Mouse (Mus musculus) brown adipose tissue, adult 24 weeks (tissue): ENCODE measurements around the gene Spata33. TPM values are rescaled to one million over a fixed set of nuclear protein-coding genes. Genes with fewer than 3 reads are reported as not detected.
A peak's percentile ranks its signal among the peaks of the same experiment; 100 is the strongest.
"Not testable (repeated sequence)": the region's sequence is repeated elsewhere in the genome, so short reads cannot be mapped to it uniquely, and the experiment has no call there.

Source experiments
- H3K27ac ChIP-seq: fragments of 200-500 bp; replicated peaks from 2 replicates; pipeline ENCODE4 v1.5.1; 2012; ENCODE audit warnings: low read depth, mild to moderate bottlenecking, low read length
- H3K4me1 ChIP-seq: fragments of 200-500 bp; 2 replicates; pipeline ENCODE4 v1.6.1; 2012; ENCODE audit warnings: low read length, mixed read lengths; ENCODE audit not compliant: control insufficient read depth, insufficient read depth, insufficient read length
- H3K4me3 ChIP-seq: fragments of 200-500 bp; 2 replicates; pipeline ENCODE4 v1.5.1; 2012; ENCODE audit warnings: low read depth, mild to moderate bottlenecking, low read length, moderate library complexity; ENCODE audit not compliant: insufficient read depth
- polyA plus RNA-seq: library from polyadenylated mRNA; stranded (reverse); fragments of >200 nt; gene quantifications from 2 replicates; pipeline ENCODE4 v1.2.4, GENCODE M21; 2012; ENCODE audit not compliant: missing spikeins, insufficient read depth, insufficient read length

Spata33 gene
- polyA plus RNA-seq, 1 experiment, result 5.8 TPM

DNA sequence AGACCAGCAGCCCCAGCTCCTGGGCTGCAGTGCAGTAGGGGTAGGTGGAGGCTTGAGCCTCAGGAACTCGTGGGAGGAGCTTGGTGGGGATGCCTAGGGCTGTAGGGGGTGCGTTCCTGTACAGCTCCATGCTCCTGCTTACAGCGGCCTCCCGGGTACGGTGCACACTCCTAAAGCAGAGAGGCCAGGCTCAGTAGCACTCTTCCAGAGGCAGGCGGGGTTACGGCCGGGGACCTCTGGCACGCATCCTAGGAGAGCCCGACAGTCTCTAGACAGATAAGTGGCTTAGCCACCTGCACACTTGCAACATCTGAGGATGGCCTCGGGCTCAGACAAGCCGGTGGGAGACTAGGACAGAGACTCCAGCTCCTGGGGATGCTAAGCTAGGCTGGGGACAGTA is 32.9 kb downstream of the Spata33 start:
- Histone ChIP-seq H3K4me3 (no peak overlapping the region), H3K4me1 (no peaks in the 10 kb centered on the region), H3K27ac (no peak overlapping the region)

DNA sequence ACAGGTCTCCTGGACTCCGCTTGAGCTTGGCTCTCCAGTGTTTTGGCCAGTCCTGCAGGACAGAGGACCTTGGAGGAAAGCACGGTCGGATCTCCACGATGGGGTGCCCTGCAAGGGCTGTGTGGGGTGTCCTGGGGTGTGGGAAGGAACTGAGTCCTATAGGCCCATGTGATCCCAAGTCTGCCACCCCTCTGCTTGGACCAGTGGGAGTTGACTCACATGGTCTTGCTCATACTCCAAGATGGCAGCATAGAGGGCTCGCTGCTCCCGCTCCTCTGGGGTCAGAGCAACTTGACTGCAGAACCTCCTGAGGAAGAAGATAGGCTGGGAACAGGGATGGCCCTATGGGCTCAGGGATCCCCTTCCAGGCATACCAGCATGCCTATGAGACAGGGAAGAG is 35.1 kb downstream of the Spata33 start:
- Histone ChIP-seq H3K4me3 (no peak overlapping the region), H3K27ac (no peak overlapping the region), H3K4me1 (no peaks in the 10 kb centered on the region)

DNA sequence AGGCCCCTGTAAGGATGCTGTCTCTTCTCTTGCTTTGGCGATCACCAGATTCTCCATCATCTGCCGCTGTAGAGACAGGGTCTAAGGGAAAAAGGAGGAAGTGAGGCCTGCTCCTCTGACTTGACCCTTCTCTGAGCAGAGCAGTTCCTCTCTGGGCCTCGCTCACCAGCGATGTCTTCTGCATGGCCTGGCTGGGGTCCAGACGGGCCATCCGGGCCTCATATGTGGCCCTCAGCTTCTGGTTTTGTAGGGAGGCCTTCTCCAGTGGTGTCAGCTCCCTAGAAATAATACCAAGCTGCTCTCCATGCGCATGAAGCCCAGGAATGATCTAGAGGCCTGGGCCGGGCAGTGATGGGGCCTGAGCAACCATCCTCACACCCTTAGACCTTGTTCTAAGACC is 36.0 kb downstream of the Spata33 start:
- no peak overlapping the region for H3K27ac ChIP-seq
- H3K4me3 ChIP-seq, result no peak overlapping the region

DNA sequence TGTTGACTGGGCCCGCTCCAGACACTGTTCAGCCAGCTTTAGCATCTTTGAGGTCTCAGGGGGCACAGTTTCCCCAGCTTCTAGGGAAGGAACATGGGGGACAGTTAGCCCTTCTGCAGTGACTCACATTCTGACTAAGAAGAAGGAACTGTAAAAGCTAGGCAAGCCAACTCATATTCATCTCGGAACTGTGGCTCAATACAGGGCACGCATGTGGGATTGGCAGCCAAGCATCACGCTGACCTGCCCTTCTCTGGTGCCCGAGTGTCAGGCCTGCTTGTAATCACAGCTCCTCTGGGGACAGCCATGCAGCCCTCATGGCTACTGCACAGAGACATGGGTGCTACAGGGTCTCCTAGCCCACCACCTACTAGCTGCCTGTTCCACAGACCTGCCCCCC is 38.3 kb downstream of the Spata33 start:
- Histone ChIP-seq H3K4me1 (peaks cover 5% of the 10 kb centered on the region; the same call in 1 of the 2 replicates), H3K4me3 (no peak overlapping the region), H3K27ac (no peak overlapping the region)

More for the DNA sequence above, 36.0 kb downstream of the Spata33 start:
- H3K4me1 ChIP-seq, result no peaks in the 10 kb centered on the region

DNA sequence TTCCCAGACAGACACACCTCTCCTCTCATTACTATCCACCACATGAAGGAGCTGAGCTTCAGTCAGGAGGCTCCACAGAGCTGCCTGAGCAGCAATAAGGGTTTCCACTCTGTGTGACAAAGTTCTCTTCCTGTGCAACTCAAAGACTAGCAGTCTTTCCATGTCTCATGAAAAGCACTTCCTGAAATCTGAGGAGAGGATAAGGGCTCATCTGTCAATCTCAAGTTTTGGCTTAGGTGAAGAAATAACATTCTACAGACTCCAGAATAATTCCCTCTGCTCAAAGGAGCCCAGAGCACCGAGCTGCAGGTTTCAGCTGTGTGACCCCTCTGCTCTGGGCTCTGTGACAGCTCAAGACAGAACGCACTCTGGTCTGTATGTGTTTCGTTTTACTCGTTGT is 40.3 kb downstream of the Spata33 start:
- H3K4me3 ChIP-seq, result peak overlapping the region; percentile 89
- H3K27ac ChIP-seq, result 0 out of 2 replicates have a peak overlapping the region, but pooled peaks have one; percentile 21
- H3K4me1 ChIP-seq, result peaks cover 8% of the 10 kb centered on the region; the same call in 1 of the 2 replicates

DNA sequence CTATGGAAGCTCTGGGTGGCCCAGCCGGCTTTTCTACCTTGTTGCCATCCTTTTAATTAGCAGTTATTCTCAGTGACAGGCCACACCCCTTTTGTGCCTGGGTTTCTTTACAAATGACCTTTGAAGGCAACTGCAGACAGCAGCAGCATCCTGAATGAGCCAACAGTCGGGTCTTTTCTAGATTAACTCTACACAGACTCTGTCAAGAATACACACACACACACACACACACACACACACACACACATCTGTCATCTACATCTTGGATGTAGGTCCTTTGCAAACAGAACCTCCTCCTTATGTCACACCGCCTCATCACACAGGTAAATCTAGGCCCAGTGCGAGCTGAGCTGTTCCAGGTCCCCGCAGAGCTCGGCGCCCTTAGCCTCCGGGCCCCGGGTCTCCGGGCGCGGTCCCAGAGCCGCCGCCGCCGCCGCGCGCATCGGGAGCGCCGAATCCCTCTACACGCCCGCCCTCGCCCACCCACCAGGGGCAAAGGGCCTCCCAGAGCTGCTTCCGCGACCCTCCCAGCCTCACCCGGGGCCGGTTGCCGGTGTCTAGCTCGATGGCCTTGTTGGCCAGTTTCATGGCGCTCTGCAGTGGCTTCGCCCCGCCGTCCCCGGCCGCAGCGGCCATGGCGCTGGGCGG is 40.9 kb downstream of the Spata33 start:
- Histone ChIP-seq H3K4me1 (peaks cover 8% of the 10 kb centered on the region; the same call in 1 of the 2 replicates), H3K4me3 (peak overlapping the region; percentile 89), H3K27ac (peak overlapping the region; percentile 59)

DNA sequence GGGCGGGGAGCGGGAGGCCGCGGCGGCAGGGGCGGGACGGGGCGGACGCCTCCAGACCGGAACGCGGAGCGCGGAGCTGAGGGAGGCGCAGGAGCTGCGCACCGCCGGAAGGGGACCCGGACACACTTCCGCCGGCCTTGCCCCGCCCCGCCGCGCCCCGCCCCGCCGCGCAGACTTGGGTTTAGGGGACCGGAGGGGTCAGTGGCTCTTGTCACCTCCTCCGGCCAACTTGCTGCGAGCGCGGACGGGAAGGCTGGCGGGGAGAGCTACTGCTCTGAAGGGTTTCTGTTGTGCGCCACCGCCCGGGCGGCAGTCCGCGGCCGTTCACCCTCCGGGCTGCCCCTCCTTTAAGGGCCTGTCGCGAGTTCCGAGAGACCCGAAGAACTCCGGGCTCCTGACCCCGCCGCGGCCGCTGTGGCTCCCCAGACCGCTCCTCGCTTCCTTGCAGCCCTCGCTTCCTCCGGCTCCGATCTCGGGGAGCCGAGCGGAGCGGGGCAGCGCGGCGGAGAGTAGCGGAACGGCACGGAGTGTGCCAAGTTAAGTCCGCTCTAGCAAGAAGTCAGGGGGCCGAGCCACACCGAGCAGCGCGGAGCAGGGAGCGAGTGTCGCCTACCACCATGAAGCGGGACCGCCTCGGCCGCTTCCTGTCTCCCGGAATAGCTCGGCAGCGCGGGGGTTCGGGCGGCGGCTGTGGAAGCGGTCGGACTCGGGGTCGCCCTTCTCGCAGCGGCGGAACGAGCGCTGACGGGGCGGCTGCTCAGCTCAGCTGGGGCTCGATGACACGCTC is 41.7 kb downstream of the Spata33 start, which contains the start of the genes Zfp276 and Vps9d1:
Gene Zfp276, plus strand, starts transcription at position 97 of the 787 bp plus-strand sequence.
Gene Vps9d1, minus strand, starts transcription at position 250 of the 787 bp plus-strand sequence.
- Histone ChIP-seq H3K4me3 (peak within 1 kb of the TSS; percentile 93), H3K4me1 (peaks cover 8% of the 10 kb centered on the region; the same call in 1 of the 2 replicates), H3K27ac (peak within 1 kb of the TSS; percentile 83)

DNA sequence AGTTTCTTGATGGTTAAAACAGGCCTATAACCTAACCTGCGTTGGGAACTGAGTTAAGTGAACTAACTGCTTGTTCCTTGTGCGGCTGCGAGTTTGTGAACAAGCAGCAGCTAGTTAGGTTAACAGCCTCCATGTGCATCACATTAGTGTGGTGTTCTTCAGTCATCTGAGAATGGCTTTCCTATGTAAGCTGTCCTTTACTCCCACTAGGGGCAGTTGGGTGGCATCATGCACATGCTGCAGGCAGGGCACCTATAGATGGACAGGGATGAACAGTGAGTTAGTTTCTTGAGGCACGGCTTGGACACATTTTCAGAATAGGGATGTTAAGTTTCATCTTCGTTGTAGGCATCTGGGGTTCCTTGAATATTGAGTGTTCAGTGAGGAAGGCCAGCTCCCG is 42.5 kb downstream of the Spata33 start:
- H3K4me1 ChIP-seq, result peaks cover 8% of the 10 kb centered on the region; the same call in 1 of the 2 replicates
- H3K27ac ChIP-seq, result no peak overlapping the region
- H3K4me3 ChIP-seq, result peak overlapping the region; percentile 93

DNA sequence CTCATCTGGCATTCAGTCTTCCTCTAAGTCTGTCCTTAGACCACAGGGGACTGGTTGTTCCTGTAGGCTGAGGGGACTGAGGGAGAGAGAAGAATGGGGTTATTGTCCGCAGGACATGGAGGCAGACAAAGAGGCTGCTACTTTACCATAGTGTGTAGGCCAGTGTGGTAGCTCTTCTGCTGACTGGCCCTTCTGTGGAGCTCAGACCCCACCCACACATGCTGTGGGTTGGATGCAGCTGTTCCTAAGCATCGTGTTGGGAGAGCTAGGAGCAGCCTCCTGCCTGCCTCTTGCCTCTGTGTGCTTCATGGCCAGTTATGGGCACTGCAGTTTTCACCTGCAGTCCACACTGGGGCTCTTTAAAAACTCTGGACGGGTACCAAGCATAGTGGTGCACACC is 44.5 kb downstream of the Spata33 start:
- Histone ChIP-seq H3K4me1 (peaks cover 8% of the 10 kb centered on the region; the same call in 1 of the 2 replicates), H3K4me3 (no peak overlapping the region), H3K27ac (no peak overlapping the region)

DNA sequence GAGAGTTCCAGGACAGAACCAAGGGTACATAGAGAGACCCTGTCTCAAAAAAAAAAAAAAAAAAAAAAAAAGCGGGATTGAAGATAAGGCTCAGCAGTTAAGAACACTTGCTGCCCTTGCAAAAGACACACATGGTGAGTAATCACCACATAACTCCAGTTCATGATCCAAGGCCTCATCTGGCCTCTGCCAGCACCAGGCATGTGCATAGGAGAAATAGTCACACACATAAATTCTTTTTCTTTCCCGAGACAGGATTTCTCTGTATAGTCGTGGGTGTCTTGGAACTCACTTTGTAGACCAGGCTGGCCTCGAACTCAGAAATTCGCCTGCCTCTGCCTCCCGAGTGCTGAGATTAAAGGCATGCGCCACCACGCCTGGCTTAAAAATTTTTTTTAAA is 45.0 kb downstream of the Spata33 start:
- not testable (repeated sequence) for H3K4me1 ChIP-seq, H3K27ac ChIP-seq, H3K4me3 ChIP-seq

DNA sequence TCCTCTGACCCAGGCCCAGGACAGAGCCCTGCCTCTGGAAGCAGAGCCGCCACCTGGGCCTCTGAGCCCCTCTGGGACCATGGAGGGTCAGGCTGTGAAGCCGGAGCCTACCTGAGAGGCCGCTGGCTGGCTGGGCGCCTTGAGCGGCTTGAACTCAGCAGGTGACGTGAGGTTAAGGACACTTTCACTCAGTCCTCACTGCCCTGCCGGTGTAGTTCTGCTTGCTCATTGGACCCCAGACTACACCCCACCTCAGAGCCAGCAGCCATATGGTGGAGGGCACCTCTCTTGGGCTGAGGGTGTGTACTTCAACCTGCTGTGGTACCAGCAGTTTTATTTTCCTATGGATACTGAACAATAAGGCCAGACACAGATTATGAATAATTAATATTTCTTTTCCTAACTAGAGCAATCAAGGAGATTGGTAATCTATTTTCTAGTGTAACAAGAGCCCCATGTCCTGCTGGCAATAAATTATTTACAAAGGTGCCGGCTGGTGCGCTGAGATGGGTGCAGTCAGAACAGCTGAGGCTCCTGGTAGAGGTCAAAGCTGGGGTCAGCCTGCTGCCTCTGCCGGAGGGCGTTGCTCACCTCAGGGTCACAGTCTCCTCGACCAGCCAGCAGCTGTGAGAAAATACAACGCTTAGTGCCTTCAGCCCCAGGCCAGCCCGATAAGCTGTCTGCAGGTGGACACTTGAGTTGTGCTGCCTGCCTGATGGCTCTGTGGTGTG is 55.5 kb downstream of the Spata33 start:
- H3K4me1 ChIP-seq, result 0 out of 2 replicates have a peak, but pooled peaks cover 4% of the 10 kb centered on the region
- no peak overlapping the region for H3K4me3 ChIP-seq
- H3K27ac ChIP-seq, result no peak overlapping the region

DNA sequence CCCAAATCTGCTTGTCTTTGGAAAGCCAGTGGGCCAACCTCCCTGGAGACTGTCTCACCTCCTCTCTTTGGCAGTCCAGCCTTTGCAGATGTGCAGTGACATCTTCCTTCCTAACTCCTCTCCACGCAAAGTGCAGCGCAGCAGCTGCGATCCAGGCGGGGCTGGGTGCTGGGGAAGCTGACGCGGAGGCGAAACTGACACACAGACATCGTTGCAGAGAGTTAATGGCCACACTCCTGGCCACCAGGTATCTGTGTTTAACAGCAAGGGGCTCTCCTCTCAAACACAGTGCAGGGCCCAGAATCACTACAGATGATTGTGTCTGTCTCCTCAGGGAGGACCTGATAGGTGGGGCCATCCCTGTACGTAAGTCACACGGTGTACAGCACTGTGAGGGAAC is 58.5 kb downstream of the Spata33 start:
- Histone ChIP-seq H3K4me1 (0 out of 2 replicates have a peak, but pooled peaks cover 4% of the 10 kb centered on the region), H3K27ac (no peak overlapping the region), H3K4me3 (no peak overlapping the region)
